Mouse (Mus musculus) ES-E14 (cell line): ENCODE measurements around the gene Gm10153. TPM values are rescaled to one million over a fixed set of nuclear protein-coding genes. Genes with fewer than 3 reads are reported as not detected.
"Not testable (repeated sequence)": the region's sequence is repeated elsewhere in the genome, so short reads cannot be mapped to it uniquely, and the experiment has no call there.

ENCODE experiments used
- DNase-seq: peaks from one replicate; pipeline ENCODE4 v3.0.0-alpha.2; 2013; ENCODE audit warnings: low read depth, low spot score
- H3K27ac ChIP-seq: 2 replicates; pipeline ENCODE4 v1.5.1; 2012; ENCODE audit warnings: low read depth, mild to moderate bottlenecking, low read length, moderate library complexity, mixed read lengths; ENCODE audit not compliant: poor library complexity, insufficient read depth, severe bottlenecking
- H3K36me3 ChIP-seq: 2 replicates; pipeline ENCODE4 v1.6.1; 2012; ENCODE audit warnings: mild to moderate bottlenecking, low read length, moderate library complexity, mixed read lengths; ENCODE audit not compliant: control insufficient read depth, poor library complexity, insufficient read depth, severe bottlenecking
- H3K4me1 ChIP-seq, 2 experiments: fragments of 150-350 bp in 1 of 2; sonication (generic) in 1 of 2; 2 replicates each; pipeline ENCODE4 v1.6.1; 2012; ENCODE audit warnings: low read length in 2 of 2, mild to moderate bottlenecking in 1 of 2, mixed read lengths in 1 of 2; ENCODE audit not compliant: control insufficient read depth in 2 of 2, insufficient read depth in 2 of 2, poor library complexity in 1 of 2
- H3K4me3 ChIP-seq, 2 experiments: fragments of 150-350 bp in 1 of 2; sonication (generic) in 1 of 2; 2 replicates each; pipeline ENCODE4 v1.5.1; 2012; ENCODE audit warnings: low read length in 2 of 2, low read depth in 1 of 2, mild to moderate bottlenecking in 1 of 2, mixed read lengths in 1 of 2; ENCODE audit not compliant: insufficient read depth in 1 of 2, poor library complexity in 1 of 2, severe bottlenecking in 1 of 2
- H3K9ac ChIP-seq: 2 replicates; pipeline ENCODE4 v1.6.1; 2012; ENCODE audit warnings: low read depth, mild to moderate bottlenecking, low read length, mixed read lengths; ENCODE audit not compliant: poor library complexity, insufficient read depth, severe bottlenecking
- H3K9me3 ChIP-seq: fragments of 150-350 bp; sonication (generic); 2 replicates; pipeline ENCODE4 v1.6.1; 2012; ENCODE audit warnings: low read depth, mild to moderate bottlenecking, low read length; ENCODE audit not compliant: control insufficient read depth, insufficient read depth
- CHD2 ChIP-seq: IDR thresholded peaks from 2 replicates; pipeline ENCODE4 v1.6.1; 2014; ENCODE audit warnings: mild to moderate bottlenecking, low read depth, low read length, inconsistent platforms
- HCFC1 ChIP-seq: IDR thresholded peaks from 2 replicates; pipeline ENCODE4 v1.6.1; 2012; ENCODE audit warnings: low read length, inconsistent platforms, borderline replicate concordance; ENCODE audit not compliant: insufficient read depth
- MAFK ChIP-seq: IDR thresholded peaks from 2 replicates; pipeline ENCODE4 v1.6.1; 2014; ENCODE audit warnings: mild to moderate bottlenecking, low read depth, low read length, inconsistent platforms; ENCODE audit not compliant: insufficient read depth
- ZC3H11A ChIP-seq: IDR thresholded peaks from 2 replicates; pipeline ENCODE4 v1.6.1; 2012; ENCODE audit warnings: low read depth, mild to moderate bottlenecking, inconsistent platforms, low read length, borderline replicate concordance
- ZNF384 ChIP-seq: IDR thresholded peaks from 2 replicates; pipeline ENCODE4 v1.6.1; 2012; ENCODE audit warnings: low read depth, low read length, inconsistent platforms
- in situ Hi-C, 2 experiments: fragments of 600-800 bp; cut with MboI; formaldehyde crosslinking; loops; one replicate each; pipeline ENCODE4 v1.15.1; 2025; ENCODE audit warnings: low sequenced_read_pairs in 2 of 2, inconsistent platforms in 1 of 2; ENCODE audit not compliant: unreplicated experiment in 2 of 2
- total RNA-seq: library from RNA; depleted of rRNA; stranded (reverse); fragments of 300-350 nt; gene quantifications from 2 replicates; pipeline ENCODE4 v1.2.3, GENCODE M21; 2012; rRNA removed

The Gm10153 gene
- total RNA-seq, 1 experiment: not detected

- in situ Hi-C loops: loop anchor here in 1 of 2 experiments (10.0 kb wide), 1 partner anchor 109 kb away; the partner anchor contains the start of gene Gm2431
- peaks cover 0 to 4% of the 10 kb centered on the region in 2 experiments; a peak in 1 of 4 replicates for H3K4me1 ChIP-seq
- TF ChIP-seq HCFC1: no peak
- peak; percentile 45; the same call in 1 of the 2 replicates for TF ChIP-seq ZC3H11A
- peak; percentile 87 for TF ChIP-seq ZNF384
- no peak overlapping the region for H3K4me3 ChIP-seq
- H3K27ac ChIP-seq: no peak overlapping the region
- peak; percentile 62 for DNase-seq
- H3K36me3 ChIP-seq: no peaks in the 10 kb centered on the region
- H3K9ac ChIP-seq: no peak overlapping the region
- H3K9me3 ChIP-seq: no peaks in the 10 kb centered on the region
Measured at GRCm38 (mm10) chr7:142146033-142146432, 44.2 kb downstream of the Gm10153 start.

- in situ Hi-C loops: loop anchor here in 1 of 2 experiments (10.0 kb wide), 1 partner anchor 109 kb away; the partner anchor contains the start of gene Gm2431
- DNase-seq: no peak
Measured at GRCm38 (mm10) chr7:142145413-142145940, 44.7 kb downstream of the Gm10153 start.

GRCm38 (mm10) chr7:142144507-142144906 lies 45.7 kb downstream of the Gm10153 start, which contains the start of gene Gm45337:
Gm45337 (minus strand) TSS chr7:142144607.
- in situ Hi-C loops: loop anchor here in 1 of 2 experiments (10.0 kb wide), 1 partner anchor 110 kb away; the partner anchor contains the start of gene Gm2431
- Histone ChIP-seq H3K4me1 (peaks cover 0 to 4% of the 10 kb centered on the region in 2 experiments; a peak in 1 of 4 replicates), H3K9ac (no peak within 1 kb of the TSS), H3K36me3 (no peaks in the 10 kb centered on the region), H3K9me3 (no peaks in the 10 kb centered on the region), H3K4me3 (no peak within 1 kb of the TSS), H3K27ac (no peak within 1 kb of the TSS; the same call in 1 of the 2 replicates)
- DNase-seq: no peak
- TF ChIP-seq ZC3H11A: no peak
- no peak for TF ChIP-seq HCFC1
- no peak for TF ChIP-seq MAFK
- no peak for TF ChIP-seq ZNF384
- TF ChIP-seq CHD2: no peak

More at GRCm38 (mm10) chr7:142145413-142145940, 44.7 kb downstream of the Gm10153 start:
- H3K9ac ChIP-seq: no peak overlapping the region
- no peak overlapping the region for H3K4me3 ChIP-seq
- no peaks in the 10 kb centered on the region for H3K36me3 ChIP-seq
- no peaks in the 10 kb centered on the region for H3K9me3 ChIP-seq
- H3K4me1 ChIP-seq: peaks cover 0 to 4% of the 10 kb centered on the region in 2 experiments; a peak in 1 of 4 replicates
- TF ChIP-seq MAFK: no peak
- TF ChIP-seq CHD2: no peak
- no peak for TF ChIP-seq ZNF384
- TF ChIP-seq ZC3H11A: no peak
- no peak for TF ChIP-seq HCFC1
- no peak overlapping the region for H3K27ac ChIP-seq

- not testable (repeated sequence) for H3K9ac ChIP-seq, DNase-seq, H3K4me3 ChIP-seq, H3K4me1 ChIP-seq, H3K27ac ChIP-seq, H3K36me3 ChIP-seq, H3K9me3 ChIP-seq
- in situ Hi-C loops: loop anchor here in 1 of 2 experiments (10.0 kb wide), 1 partner anchor 111 kb away; the partner anchor contains the start of gene Gm2431
Measured at GRCm38 (mm10) chr7:142143506-142144010, 46.6 kb downstream of the Gm10153 start.

- TF ChIP-seq MAFK: 0 out of 2 replicates have a peak, but pooled peaks have one; percentile 45
- TF ChIP-seq ZNF384: no peak
- no peak for TF ChIP-seq ZC3H11A
- no peak overlapping the region for H3K27ac ChIP-seq
- H3K9me3 ChIP-seq: no peaks in the 10 kb centered on the region
- no peak for DNase-seq
- no peak overlapping the region for H3K9ac ChIP-seq
- in situ Hi-C loops: loop anchor here in 1 of 2 experiments (10.0 kb wide), 1 partner anchor 114 kb away; the partner anchor contains the start of gene Gm2431
- H3K4me3 ChIP-seq: no peak overlapping the region
- no peaks in the 10 kb centered on the region for H3K36me3 ChIP-seq
- peaks cover 0 to 4% of the 10 kb centered on the region in 2 experiments; a peak in 1 of 4 replicates for H3K4me1 ChIP-seq
Measured at GRCm38 (mm10) chr7:142140696-142141095, 49.5 kb downstream of the Gm10153 start.

Other genes starting within 250 kb of the Gm10153 start
- 2.5 and 2.9 TPM in 2 replicates for gene Brsk2, start 240.6 kb downstream of the Gm10153 start, total RNA-seq
- 30.7 and 31.8 TPM in 2 replicates for gene Mob2, start 129.3 kb downstream of the Gm10153 start, total RNA-seq
- gene Dusp8, start 94.5 kb downstream of the Gm10153 start, total RNA-seq: 0.69 and 1.2 TPM in 2 replicates
- gene Gm45618, start 69.7 kb downstream of the Gm10153 start, total RNA-seq: not detected in 2 replicates
- not detected in 2 replicates for gene Gm39115, start 54.4 kb downstream of the Gm10153 start, total RNA-seq
- not detected in 2 replicates for gene Gm45337, start 45.8 kb downstream of the Gm10153 start, total RNA-seq
- gene Gm29735, start 33.3 kb downstream of the Gm10153 start, total RNA-seq: not detected in 2 replicates
- gene Gm4553, start 24.6 kb downstream of the Gm10153 start, total RNA-seq: not detected in 2 replicates
- not detected in 2 replicates for gene Krtap5-2, start 14.4 kb downstream of the Gm10153 start, total RNA-seq
- gene Krtap5-3, start 11.0 kb upstream of the Gm10153 start, total RNA-seq: not detected in 2 replicates
- not detected in 2 replicates for gene Gm7579, start 21.5 kb upstream of the Gm10153 start, total RNA-seq
- gene Krtap5-5, start 39.6 kb upstream of the Gm10153 start, total RNA-seq: not detected in 2 replicates
- gene Gm40460, start 50.7 kb upstream of the Gm10153 start, total RNA-seq: not detected in 2 replicates
- not detected in 2 replicates for gene Gm2431, start 68.0 kb upstream of the Gm10153 start, total RNA-seq
- gene Gm4559, start 84.0 kb upstream of the Gm10153 start, total RNA-seq: not detected in 2 replicates
- not detected in 2 replicates for gene Krtap5-1, start 106.7 kb upstream of the Gm10153 start, total RNA-seq
- not detected in 2 replicates for gene Krtap5-4, start 113.2 kb upstream of the Gm10153 start, total RNA-seq
- 0.53 and 0.71 TPM in 2 replicates for gene Ifitm10, start 183.4 kb upstream of the Gm10153 start, total RNA-seq
- 6.6 and 17.8 TPM in 2 replicates for gene Gm49369, start 192.3 kb upstream of the Gm10153 start, total RNA-seq
- 535 and 745 TPM in 2 replicates for gene Ctsd, start 197.6 kb upstream of the Gm10153 start, total RNA-seq
- gene Syt8, start 244.5 kb upstream of the Gm10153 start, total RNA-seq: 0.42 and 0.94 TPM in 2 replicates